Mouse (Mus musculus) forelimb bud, embryonic 11.5 days (tissue): ENCODE results near the gene Pcyox1.

ENCODE experiments used
- DNase-seq: peaks from one replicate; pipeline ENCODE4 v3.0.0-alpha.2; 2012; ENCODE audit warnings: low read depth, low spot score

The Pcyox1 gene

DNA sequence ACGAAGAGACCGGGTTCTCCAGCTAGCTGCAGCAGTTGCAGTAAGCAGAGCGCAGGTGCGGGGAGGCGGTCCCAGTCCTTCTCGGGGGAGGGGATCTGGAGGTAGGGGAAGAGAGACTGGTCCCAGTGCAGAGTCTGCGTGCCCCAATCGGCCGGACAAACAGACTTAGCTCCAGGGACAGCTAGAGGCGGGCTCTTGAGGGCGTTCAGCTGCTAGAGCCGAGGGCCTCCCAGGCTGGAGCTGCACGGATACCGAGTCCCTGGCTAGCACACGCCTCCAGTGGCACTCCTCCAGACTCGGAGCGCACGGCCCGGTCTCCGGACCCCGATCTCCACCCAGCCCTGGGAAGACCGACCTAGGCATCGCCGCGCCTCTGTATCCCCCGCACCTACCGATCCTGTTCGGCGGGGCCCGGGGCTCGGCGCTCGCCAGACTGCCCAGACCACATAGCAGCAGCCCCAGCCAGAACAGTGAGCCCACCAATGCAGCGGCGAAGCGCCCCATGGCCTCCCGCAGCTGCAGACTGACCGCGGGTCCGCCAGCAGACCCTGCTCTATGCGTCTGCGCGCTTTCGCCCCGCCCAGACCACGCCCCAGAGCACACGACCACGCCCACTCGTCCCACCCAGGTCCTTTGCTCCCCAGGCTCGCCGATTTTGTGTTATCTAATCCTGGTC is at the start of gene Pcyox1:
TSS of gene Pcyox1 (minus strand) at position 574 of the 676 bp plus-strand sequence.
- peak; percentile 80 for DNase-seq

DNA sequence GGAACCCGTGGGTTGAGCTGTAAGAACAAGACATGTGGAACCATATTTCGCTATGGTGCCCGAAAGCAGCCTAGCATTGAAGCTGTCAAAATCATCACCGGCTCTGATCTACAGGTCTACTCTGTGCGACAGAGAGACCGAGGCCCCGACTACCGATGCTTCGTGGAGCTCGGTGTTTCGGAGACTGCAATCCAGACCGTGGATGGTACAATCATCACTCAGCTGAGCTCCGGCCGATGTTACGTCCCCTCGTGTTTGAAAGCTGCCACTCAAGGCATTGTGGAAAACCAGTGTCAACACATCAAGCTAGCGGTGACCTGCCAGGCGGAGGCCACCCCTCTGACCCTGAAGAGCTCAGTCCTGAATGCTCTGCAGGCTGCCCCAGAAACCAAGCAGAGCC is 48.6 kb upstream of the Pcyox1 start:
- no peak for DNase-seq

DNA sequence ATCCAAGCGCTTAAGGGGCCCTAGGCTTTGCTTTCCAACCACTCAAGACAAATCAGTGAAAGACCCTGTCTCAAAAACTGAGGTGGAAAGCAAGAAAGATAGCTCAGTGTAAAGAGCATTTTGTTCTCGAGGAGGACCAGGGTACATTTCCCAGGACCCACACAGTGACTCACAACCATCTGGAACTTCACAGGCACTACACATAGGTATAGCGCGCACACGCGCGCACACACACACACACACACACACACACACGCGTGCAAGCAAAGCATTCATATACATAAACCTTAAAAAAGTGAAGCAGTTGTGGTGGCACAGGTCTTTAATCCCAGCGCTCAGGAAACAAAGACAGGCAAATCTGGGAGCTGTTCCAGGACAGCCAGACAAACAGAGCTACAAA is 44.6 kb upstream of the Pcyox1 start:
- no peak for DNase-seq

DNA sequence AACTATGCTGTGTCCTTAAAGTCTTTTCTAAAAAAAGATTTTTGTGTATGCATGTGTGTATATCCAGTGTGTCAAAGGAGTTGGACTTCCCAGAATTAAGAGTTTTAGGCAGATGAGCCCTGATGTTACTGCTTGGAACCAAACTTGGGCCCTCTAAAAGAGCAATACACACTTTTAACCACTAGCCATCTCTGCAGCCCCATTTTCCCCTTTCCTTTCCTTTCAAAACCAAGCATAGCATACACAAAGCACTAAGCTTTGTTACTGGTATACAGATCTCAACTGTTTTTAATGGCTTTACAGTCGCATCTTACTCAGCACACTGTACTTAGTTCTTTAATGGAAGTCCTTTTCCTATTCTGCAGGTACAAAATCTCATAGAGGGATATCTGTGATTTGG is 42.6 kb upstream of the Pcyox1 start:
- no peak for DNase-seq

DNA sequence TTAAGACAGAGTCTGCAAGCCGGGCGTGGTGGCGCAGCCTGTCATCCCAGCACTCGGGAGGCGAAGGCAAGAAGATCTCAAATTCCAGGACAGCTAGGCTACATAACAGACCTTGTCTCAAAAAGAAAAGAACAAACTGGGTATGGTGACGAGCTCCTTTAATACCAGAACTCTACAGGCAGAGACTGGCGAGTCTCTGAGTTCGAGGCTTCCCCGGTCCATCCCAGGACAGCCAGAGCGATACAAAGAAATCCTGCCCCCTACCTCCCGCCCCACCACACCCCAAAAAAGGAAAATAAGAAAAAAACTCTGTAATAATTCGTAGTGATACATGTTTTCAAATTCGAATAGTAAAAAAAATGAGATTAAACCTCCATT is 42.2 kb upstream of the Pcyox1 start:
- DNase-seq = no peak

DNA sequence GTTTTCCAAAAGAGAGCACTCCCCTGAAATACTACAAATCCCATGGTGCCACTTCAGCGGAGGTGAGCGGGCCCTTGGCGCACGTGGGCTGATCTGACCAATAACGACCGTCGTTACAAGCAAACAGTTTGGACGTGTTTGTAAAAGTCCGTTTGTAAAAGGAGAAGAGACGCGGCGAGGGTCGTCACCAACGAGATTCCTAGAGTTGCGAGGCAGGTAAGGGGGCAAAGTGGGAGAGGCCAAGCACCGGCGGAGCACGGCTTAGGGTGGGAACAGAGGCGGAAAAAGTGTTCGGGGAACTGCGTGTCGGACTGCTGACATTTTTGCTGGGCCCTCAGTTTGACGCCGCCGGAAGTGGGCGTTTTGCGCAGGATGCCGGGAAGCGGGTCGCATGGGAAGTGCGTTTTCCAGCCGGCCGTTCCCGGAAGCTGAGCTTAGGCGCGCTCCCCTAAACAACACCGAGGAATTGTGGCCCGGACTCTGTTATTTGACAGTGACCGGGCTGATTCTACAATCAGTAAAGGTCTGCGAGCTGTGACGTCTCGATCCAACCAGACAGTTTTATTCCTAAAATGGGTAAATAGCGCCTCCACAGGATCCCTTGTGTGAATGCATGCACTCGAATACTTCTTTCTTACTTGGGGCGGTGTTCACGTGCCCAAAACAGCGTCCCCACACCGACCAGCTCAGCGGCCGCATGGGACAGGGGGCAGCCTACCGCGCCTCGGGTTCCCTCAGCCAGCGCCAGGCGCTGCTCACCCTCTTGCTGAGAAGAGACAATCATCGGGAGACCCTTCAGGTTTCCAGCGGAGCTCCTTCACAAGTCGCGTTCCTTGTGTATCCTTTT is 41.5 kb upstream of the Pcyox1 start, which contains the start of gene C87436:
TSS of gene C87436 (plus strand) at position 103 of the 847 bp plus-strand sequence.
- DNase-seq = peak; percentile 93

DNA sequence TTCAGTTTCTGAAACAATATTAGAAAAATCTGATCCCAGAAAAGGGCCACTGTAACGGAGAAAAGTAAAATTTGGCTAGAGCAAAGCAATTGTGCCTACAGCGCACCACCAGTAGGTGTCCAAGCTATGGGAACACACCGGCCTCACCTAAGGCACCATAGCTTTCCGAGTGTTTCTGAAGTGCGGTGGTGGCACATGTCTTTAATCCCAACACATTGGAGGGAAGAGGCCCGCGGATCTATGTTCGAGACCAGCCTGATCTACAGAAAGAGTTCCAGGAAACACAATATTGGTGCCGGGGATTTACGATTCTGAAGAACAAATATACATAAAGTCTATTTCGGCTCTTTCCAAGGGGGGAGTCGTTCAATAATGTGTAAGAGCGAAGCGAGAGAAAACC is 40.8 kb upstream of the Pcyox1 start:
- DNase-seq = peak; percentile 74

DNA sequence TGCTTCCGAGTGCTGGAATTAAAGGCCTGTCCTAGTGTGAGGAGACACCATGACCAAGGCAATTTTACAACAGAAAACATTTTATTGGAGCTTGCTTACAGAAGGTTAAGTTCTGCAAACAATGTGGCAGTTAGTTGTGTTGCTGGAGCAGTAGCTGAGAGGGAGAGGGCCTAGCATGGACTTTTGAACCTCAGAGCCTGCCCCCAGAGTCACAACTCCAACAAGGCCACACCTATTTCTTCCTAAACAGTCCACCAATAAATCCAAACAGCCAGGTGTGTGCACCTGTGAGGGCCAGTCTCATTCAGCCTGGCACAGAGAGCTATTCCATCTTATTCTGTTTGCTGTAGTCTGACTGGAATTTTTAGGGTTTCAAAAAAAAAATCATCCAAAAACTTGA is 36.7 kb upstream of the Pcyox1 start:
- no peak for DNase-seq

DNA sequence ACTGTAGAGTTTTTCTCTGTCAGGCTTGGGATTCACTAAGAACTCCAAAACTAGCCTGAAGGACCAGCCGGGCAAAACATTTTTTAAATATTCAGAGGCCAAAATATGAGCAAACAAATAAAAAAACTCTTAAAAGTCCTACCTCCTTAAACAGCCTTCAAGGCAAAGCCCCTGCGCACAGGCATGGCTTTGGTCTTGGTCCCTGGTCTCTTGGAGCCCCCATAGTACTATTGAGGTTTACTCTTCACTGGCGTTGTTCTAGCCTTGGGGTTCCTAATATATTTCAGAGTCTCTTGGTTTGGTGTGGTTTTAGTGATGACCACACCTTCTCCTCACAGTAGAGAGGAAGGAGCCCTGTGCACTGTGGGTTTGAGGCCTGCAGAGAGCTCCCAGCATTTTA is 34.6 kb upstream of the Pcyox1 start:
- no peak for DNase-seq

DNA sequence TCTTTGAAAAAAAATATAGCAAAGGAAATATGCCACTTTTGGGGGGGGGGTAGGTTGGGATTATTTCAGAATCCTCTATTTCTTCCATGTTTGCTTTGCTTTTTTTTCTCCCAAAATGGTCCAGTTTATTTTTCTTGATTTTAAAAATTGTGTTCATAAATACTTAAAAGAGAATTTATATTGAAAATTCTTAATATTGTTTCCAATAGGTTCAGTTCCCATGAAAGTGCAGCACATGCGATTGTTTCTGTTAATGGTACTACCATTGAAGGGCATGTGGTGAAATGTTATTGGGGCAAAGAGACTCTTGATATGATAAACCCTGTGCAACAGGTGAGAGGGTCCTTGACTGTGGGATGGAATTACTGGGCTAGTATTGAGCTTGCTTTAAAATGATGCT is 29.4 kb upstream of the Pcyox1 start, which contains the start of gene Gm44790:
TSS of gene Gm44790 (plus strand) at position 301 of the 400 bp plus-strand sequence.
- no peak for DNase-seq

DNA sequence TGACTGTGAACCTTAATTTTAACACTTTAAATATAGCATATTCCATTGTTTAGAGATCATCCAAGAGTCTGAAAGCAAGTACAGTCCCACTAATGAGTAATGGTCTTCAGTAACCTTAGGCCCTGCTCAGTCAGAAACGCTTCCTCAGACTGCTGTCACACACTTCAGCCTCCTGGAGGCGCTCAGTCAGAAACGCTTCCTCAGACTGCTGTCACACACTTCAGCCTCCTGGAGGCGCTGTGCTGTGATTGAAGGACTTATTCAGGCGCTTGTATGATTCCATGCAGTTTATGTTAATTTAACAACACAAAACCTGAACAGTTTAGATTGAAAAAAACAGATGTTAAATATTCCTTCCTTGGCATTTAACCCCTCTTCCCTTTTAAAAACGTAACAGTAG is 23.5 kb upstream of the Pcyox1 start:
- DNase-seq = peak; percentile 35

DNA sequence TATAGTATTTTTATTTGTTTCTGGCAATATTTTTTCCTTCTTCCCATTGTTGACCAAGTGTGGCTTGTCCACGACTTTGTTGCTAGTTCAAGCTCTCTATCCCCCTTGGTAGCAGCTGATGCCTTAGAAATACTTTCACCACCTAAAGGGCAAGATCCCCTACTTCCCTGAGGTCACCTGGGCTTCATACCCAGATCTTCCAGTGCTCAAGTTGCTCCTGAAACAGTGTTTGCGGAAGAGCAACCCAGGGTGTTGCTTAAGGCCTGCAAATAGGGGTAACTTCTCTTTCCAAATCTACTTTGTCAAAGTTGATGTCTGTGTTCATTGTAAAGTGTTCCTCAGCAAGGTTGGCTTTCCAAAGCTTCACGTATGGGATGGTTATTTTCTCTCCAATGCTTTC is 22.3 kb upstream of the Pcyox1 start:
- DNase-seq = no peak

DNA sequence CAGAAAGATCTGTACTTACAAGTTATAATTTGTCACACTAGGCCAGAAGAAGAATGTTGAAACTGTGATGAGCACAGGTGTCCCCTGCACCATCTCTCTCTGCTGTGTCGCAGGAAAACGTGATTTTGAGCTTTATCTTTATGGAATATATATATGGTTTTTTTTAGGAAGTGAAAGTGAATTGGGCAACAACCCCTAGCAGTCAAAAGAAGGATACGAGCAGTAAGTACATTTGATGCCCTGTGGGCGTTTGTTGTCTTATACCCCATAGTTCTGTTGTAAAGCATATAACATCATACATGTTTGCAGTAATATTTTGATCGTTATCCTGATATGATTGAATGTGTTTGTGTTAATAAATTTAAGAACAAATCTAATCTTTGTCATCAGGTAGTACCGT is 21.8 kb upstream of the Pcyox1 start:
- no peak for DNase-seq

DNA sequence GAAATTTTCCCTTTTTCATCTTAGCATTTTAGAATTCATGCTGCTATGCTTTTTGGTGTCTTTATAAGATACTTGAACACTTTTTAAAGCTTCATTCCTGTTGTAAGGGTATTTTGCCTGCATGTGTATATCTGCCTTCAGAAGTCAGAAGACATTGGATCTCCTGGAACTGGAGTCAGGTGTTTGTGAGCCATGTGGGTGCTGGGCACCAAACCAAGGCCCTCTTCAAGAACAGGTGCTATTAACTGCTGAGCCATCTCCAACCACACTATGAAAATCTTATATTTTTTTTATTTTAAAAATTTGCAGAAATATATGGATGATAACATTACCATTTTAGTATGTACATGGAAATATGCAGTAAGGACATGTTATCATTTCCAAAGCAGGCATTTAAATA is 9.4 kb upstream of the Pcyox1 start:
- DNase-seq = no peak

DNA sequence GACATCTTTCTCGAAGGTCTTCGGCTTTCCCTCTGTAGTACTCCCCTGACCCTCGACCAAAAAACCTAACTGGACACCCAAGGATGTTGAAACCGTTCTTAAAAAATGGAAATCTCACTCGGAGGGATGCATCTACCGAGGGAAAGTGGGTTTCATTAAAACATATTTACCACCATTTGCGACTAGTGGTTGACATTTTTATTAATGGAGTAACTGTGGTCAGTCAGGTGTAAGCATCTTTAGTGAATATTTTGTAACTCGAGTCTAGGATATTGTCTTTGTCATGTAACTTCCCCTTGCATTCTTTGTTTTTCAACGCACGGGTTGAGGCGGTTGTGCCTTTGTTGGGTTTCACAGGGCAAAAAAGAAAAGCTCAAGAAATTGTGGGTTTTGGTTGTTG is 8.0 kb upstream of the Pcyox1 start:
- peak; percentile 23 for DNase-seq

DNA sequence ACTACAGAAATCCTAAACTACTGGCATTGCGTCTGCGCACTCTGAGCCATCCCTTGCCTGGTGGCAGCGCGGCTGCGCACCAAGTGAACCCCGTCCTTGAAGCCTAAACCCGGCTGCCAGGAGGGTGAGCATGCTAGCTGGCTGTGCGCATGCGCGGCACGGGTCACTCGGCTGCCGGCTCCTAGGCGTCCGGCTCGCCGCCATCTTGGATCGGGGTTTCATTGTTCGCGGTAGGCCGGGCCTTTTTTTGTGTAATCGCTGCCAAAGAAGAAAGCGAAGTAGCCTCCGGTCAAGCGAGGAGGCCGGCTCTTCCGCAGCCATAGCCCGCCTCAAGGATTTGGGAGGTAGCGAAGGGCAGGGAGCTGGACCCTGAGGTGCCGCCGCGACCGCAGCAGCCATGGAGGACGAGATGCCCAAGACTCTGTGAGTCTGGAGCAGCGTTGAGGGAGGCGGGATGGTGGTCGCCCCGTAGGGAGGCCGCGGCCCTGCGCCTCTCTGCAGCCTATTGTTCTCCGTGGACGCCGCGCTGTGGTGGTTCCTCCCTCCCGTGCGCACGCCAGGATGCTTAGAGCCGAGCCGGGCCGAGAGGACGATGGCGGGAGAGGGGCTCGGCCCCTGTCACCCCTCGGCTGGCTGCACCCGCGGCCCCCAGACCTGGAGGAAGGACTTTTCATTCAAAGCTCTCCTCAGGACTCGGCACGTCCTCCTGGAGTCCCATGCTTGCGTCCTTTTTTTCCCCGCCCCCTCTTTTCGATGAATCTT is 7.3 kb upstream of the Pcyox1 start, which contains the start of gene Tia1:
TSS of gene Tia1 (plus strand) at position 120 of the 762 bp plus-strand sequence.
- peak; percentile 98 for DNase-seq

DNA sequence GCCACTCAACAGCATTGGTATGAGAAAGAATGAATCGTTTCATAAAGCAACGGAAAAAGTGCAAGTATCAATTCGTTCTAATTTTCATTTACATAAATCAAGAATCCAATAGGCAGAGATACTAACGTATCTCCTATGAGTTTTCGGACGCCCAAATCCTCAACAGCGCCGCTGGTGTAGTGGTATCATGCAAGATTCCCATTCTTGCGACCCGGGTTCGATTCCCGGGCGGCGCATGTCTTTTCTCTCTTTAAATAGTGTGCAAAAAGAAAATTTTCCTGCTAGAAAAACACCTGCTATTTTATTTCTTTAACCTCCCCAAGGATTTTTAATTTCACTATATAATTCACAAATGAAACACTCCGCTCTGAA is 6.8 kb upstream of the Pcyox1 start:
- peak; percentile 87 for DNase-seq

DNA sequence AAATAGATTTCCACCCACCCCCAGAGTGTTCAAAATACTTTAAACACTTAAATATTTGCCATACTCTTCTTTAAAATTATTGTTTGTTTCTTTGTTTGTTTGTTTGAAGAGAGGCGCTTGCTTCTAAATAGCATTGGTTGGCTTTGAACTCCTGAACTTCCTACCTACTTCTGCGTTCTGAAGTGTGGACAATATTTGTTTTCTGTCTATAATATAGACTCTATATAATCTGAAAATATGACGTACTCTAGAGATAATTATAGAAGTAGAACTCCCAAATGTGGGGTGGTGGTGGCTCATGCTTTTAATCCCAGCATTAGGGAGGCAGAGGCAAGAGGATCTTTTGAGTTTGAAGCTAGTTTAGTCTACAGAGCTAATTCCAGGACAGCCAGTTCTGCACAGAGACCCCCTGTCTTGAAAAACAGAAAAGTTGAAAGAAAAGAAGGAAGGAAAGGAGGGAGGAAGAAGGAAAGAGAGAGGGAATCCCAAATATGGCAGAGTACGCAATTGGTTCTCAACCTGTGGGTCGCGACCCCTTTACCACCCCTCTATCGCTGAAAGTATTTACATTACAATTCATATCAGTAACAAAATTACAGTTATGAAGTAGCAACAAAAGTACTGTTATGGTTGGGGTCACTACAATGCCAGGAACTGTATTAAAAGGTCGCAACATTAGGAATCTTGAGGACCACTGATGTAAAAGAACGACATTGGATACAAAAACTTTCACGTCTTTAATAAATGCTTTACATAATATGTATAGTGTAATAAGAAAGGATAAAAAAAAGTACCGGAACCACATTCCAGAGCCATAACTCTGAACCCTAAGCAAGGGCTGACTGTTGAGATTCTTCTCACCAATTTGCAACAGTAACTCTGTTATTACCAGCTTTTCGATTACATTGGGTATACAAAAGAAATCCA is 6.0 kb upstream of the Pcyox1 start:
- peak; percentile 20 for DNase-seq

DNA sequence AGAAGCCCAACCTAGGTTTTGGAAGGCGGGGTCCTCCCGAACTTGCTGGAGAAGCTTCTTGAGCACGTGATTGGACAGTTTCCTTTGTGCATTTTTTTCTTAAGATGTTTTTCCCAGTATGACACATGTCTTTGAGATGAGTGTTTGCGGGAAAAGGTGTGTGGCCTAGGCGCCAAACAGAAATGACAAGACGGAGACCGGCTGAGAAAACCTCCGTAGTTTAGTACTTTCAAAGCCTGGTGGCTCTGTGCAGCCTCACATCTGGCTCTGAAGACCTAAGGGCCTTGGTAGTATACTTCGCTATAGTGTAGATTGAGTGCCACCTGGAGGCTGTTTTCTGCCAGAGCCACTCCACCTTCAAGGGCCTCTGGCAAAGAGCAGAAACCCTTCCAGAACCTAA is 4.0 kb upstream of the Pcyox1 start:
- peak; percentile 82 for DNase-seq

DNA sequence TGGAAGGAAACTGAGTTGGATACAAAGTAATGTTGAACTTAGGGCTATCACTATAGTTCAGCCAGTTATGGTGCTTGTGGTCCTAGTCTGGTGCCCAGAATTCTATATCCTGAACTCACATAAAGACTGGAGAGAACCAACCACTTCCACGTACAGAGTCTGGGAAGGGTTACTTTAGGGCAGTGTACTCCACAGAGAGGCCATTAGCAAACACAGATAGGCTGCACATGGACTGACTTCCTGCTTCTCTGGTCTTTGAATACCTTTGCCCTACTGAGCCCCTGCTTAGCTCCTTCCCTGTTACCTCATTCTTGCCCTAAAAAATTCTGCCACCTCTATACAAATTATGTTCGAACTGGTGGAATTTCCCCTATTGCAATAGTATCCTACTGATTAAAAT is 3.0 kb upstream of the Pcyox1 start:
- DNase-seq = no peak

DNA sequence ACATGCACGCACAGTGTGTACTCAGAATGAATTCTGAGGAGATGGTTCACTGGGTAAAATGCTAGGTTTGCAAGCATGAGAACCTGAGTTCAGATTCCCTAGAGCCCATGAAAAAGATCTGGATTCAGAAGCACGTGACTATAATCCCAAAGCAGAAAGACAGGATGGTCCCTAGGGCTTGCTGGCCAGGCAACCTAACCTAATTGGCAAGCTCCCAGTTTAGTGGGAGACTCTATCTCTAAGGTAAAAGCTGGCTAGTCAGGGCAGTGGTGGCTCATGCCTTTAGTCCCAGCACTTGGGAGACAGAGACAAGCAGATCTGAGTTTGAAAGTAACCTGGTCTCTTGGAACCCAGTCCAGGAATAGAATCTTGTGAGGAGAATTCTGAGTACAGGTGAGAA is 2.0 kb upstream of the Pcyox1 start:
- DNase-seq = no peak
